Mouse (Mus musculus): ENCODE results near the gene Pacrg.

The Pacrg gene

GRCm38 (mm10) chr17:10365501-10366482 is 474.3 kb downstream of the Pacrg start:
- no peak for DNase-seq

- DNase-seq: no peak
Observed at GRCm38 (mm10) chr17:10363151-10363550, 477.0 kb downstream of the Pacrg start.

GRCm38 (mm10) chr17:10361882-10362291 is 478.2 kb downstream of the Pacrg start:
- DNase-seq: no peak

- no peak for DNase-seq
Observed at GRCm38 (mm10) chr17:10360738-10361137, 479.4 kb downstream of the Pacrg start.

- DNase-seq: no peak
Observed at GRCm38 (mm10) chr17:10359466-10359865, 480.6 kb downstream of the Pacrg start.

DNA sequence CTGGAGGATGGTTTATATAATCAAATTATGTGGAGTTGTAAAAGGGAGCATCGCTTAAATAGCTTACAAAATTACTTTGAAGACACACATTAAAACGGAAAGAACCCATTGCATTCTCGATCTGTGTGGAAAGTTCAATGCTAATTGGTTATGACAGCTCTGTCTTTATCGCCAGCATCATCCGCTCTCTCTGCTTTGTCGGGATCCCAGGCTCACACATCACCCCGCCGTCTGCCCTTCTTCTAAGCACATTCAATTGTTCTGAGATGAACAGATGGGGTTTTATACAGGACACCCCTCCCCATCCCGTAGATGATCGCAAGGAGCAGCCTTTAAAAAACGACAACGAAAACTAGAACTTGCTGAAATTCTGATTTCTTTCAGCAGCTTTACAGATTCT is 482.8 kb downstream of the Pacrg start:
- DNase-seq: no peak

DNA sequence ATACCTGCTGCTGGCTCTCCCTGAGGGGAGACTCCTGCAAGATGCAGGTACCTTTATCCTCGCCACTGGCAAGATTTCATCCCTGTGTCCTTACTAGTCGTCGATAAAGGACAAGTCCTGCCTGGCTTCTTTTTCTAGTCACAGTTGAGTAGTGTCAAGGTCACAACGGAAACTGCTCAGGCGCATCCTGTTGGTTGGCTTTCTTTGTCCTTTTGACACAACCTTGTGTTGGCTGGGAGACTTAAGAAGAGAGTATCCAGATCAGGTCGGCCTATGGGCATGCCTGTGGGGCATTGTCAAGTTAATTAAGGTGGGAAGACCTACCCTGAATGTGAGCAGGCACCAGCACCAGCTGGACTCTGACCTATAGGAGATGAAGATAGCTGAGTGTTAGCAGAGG is 483.8 kb downstream of the Pacrg start:
- no peak for DNase-seq

DNA sequence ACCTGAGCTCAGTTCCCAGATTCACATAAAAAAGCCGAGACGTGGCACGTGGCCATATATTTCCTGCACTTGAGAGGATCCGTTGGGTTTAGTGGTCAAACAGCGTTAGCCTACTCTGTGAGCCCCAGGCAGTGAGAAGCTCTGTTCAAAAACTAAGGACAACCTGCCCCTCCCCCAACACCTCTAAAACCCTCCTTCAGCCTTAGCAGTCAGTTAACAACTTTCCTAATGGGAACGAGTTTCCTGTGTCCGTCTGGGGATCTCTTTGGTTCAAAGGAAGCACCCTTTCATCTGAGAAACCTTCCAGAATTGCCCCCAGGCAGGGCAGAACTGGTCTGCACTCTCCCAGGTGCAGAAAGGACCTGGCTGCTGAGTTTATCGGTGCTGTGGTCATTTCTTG is 484.4 kb downstream of the Pacrg start:
- no peak for DNase-seq
